Mouse (Mus musculus): ENCODE measurements at regions not wholly inside any gene's neighbourhood (a gene's known extent, or its start where the extent isn't known, plus 50 kb on each side); places are given as distances from the start of the nearest gene placed in this dataset.

GRCm38 (mm10) chr5:74811046-74811445 is 108.3 kb upstream of the Lnx1 start:
- Histone ChIP-seq H3K9ac (replicated peaks; ENCODE audit: low read depth, low read length) (no peak overlapping the region), H3K27ac (ENCODE audit: low read depth) (no peak overlapping the region), H3K4me3 (ENCODE audit: low read depth, low read length) (no peak overlapping the region), H3K36me3 (replicated peaks; ENCODE audit: control insufficient read depth, insufficient read depth, low read length) (no peaks in the 10 kb centered on the region), H3K4me1 (ENCODE audit: control insufficient read depth, insufficient read depth) (peaks cover 7% of the 10 kb centered on the region; the same call in 1 of the 2 replicates), H3K27me3 (ENCODE audit: control insufficient read depth, insufficient read depth, low read length) (peaks cover 49% of the 10 kb centered on the region), H3K9me3 (replicated peaks; ENCODE audit: control insufficient read depth, low read length) (no peaks in the 10 kb centered on the region), H3K4me2 (ENCODE audit: low read depth, low read length) (0 out of 2 replicates have a peak overlapping the region, but pooled peaks have one; percentile 13)
- DNase-seq (ENCODE audit: low spot score) (no peak), ATAC-seq (ENCODE audit: insufficient read depth, low read depth) (no peak)
- 35% methylated on average over 7 of the region's 7 CpGs for WGBS
- no peak for TF ChIP-seq CTCF (IDR thresholded peaks at IDR 0.05; ENCODE audit: low read depth)
- TF ChIP-seq EP300 (IDR thresholded peaks at IDR 0.05; ENCODE audit: low read depth): no peak

- TF ChIP-seq EP300 (IDR thresholded peaks at IDR 0.05; ENCODE audit: low read depth): no peak
- no peak for TF ChIP-seq CTCF (IDR thresholded peaks at IDR 0.05; ENCODE audit: low read depth)
- Histone ChIP-seq H3K9me3 (replicated peaks; ENCODE audit: control insufficient read depth, low read length) (no peaks in the 10 kb centered on the region), H3K4me2 (ENCODE audit: low read depth, low read length) (no peak overlapping the region), H3K4me1 (ENCODE audit: control insufficient read depth, insufficient read depth) (peaks cover 7% of the 10 kb centered on the region; the same call in 1 of the 2 replicates), H3K27ac (ENCODE audit: low read depth) (no peak overlapping the region), H3K36me3 (replicated peaks; ENCODE audit: control insufficient read depth, insufficient read depth, low read length) (no peaks in the 10 kb centered on the region), H3K27me3 (ENCODE audit: control insufficient read depth, insufficient read depth, low read length) (peaks cover 37% of the 10 kb centered on the region), H3K4me3 (ENCODE audit: low read depth, low read length) (no peak overlapping the region), H3K9ac (replicated peaks; ENCODE audit: low read depth, low read length) (no peak overlapping the region)
- ATAC-seq (ENCODE audit: insufficient read depth, low read depth) (no peak), DNase-seq (ENCODE audit: low spot score) (no peak)
- 55% methylated on average over 5 of the region's 5 CpGs for WGBS
Observed at GRCm38 (mm10) chr5:74807581-74808221, 105.0 kb upstream of the Lnx1 start.

GRCm38 (mm10) chr5:74801946-74802345 is 99.2 kb upstream of the Lnx1 start:
- Histone ChIP-seq H3K27me3 (ENCODE audit: control insufficient read depth, insufficient read depth, low read length) (peaks cover 36% of the 10 kb centered on the region; the same call in 1 of the 2 replicates), H3K36me3 (replicated peaks; ENCODE audit: control insufficient read depth, insufficient read depth, low read length) (no peaks in the 10 kb centered on the region), H3K9ac (replicated peaks; ENCODE audit: low read depth, low read length) (no peak overlapping the region), H3K9me3 (replicated peaks; ENCODE audit: control insufficient read depth, low read length) (no peaks in the 10 kb centered on the region), H3K27ac (ENCODE audit: low read depth) (no peak overlapping the region), H3K4me1 (ENCODE audit: control insufficient read depth, insufficient read depth) (no peaks in the 10 kb centered on the region), H3K4me3 (ENCODE audit: low read depth, low read length) (no peak overlapping the region), H3K4me2 (ENCODE audit: low read depth, low read length) (no peak overlapping the region)
- no peak for DNase-seq (ENCODE audit: low spot score)
- ATAC-seq (ENCODE audit: insufficient read depth, low read depth): no peak
- TF ChIP-seq EP300 (IDR thresholded peaks at IDR 0.05; ENCODE audit: low read depth) (no peak), CTCF (IDR thresholded peaks at IDR 0.05; ENCODE audit: low read depth) (no peak)
- WGBS: 63% methylated on average over 10 of the region's 10 CpGs

- peaks cover 36% of the 10 kb centered on the region; the same call in 1 of the 2 replicates for H3K27me3 ChIP-seq (ENCODE audit: control insufficient read depth, insufficient read depth, low read length)
- H3K36me3 ChIP-seq (replicated peaks; ENCODE audit: control insufficient read depth, insufficient read depth, low read length): no peaks in the 10 kb centered on the region
- ATAC-seq (ENCODE audit: insufficient read depth, low read depth) (no peak), DNase-seq (ENCODE audit: low spot score) (no peak)
- no peaks in the 10 kb centered on the region for H3K4me1 ChIP-seq (ENCODE audit: control insufficient read depth, insufficient read depth)
- H3K4me2 ChIP-seq (ENCODE audit: low read depth, low read length): no peak overlapping the region
- no peak overlapping the region for H3K9ac ChIP-seq (replicated peaks; ENCODE audit: low read depth, low read length)
- H3K27ac ChIP-seq (ENCODE audit: low read depth): no peak overlapping the region
- H3K9me3 ChIP-seq (replicated peaks; ENCODE audit: control insufficient read depth, low read length): no peaks in the 10 kb centered on the region
- no peak overlapping the region for H3K4me3 ChIP-seq (ENCODE audit: low read depth, low read length)
- TF ChIP-seq CTCF (IDR thresholded peaks at IDR 0.05; ENCODE audit: low read depth): no peak
- TF ChIP-seq EP300 (IDR thresholded peaks at IDR 0.05; ENCODE audit: low read depth): no peak
- WGBS: 69% methylated on average over 9 of the region's 9 CpGs
Observed at GRCm38 (mm10) chr5:74800351-74800750, 97.6 kb upstream of the Lnx1 start.

GRCm38 (mm10) chr5:74796421-74797067 is 93.8 kb upstream of the Lnx1 start:
- Histone ChIP-seq H3K4me3 (ENCODE audit: low read depth, low read length) (no peak overlapping the region), H3K36me3 (replicated peaks; ENCODE audit: control insufficient read depth, insufficient read depth, low read length) (no peaks in the 10 kb centered on the region), H3K9ac (replicated peaks; ENCODE audit: low read depth, low read length) (no peak overlapping the region), H3K27me3 (ENCODE audit: control insufficient read depth, insufficient read depth, low read length) (0 out of 2 replicates have a peak, but pooled peaks cover 13% of the 10 kb centered on the region), H3K27ac (ENCODE audit: low read depth) (no peak overlapping the region), H3K4me1 (ENCODE audit: control insufficient read depth, insufficient read depth) (0 out of 2 replicates have a peak, but pooled peaks cover 8% of the 10 kb centered on the region), H3K9me3 (replicated peaks; ENCODE audit: control insufficient read depth, low read length) (no peaks in the 10 kb centered on the region), H3K4me2 (ENCODE audit: low read depth, low read length) (no peak overlapping the region)
- no peak for TF ChIP-seq EP300 (IDR thresholded peaks at IDR 0.05; ENCODE audit: low read depth)
- TF ChIP-seq CTCF (IDR thresholded peaks at IDR 0.05; ENCODE audit: low read depth): peak; percentile 69
- DNase-seq (ENCODE audit: low spot score) (peak; percentile 46), ATAC-seq (ENCODE audit: insufficient read depth, low read depth) (no peak)
- 43% methylated on average over 8 of the region's 8 CpGs for WGBS

All from heart, postnatal 0 days (tissue).